Mouse (Mus musculus): ENCODE data around the gene Hps5. TPM values are rescaled to one million over a fixed set of nuclear protein-coding genes. Genes with fewer than 3 reads are reported as not detected.

The Hps5 gene
- polyA plus RNA-seq, 1 experiment from 2014 or later = 9.7 TPM

DNA sequence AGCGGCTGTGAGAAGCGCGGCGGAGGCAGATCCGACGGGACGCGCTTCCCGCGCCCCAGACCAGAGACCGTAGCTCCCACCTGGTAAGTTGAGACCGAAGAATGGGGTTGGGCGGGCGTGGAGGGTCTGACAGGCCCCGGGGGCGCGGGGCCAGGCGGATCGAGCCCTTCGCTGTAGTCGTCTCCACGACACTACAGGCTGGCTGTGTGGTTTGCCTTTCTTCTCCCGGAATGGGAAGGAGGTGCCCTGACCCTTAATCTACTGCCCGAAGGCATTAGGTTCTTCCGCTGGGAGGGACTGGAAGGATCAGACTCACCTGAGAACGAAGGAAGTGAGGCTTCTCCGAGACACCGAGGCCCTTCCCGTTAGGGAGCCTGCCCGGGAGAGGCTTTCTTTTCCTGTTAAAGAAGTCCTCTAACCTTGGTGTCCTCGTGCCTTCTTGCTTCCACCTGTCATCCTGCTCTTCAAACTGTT is 379 bp upstream of the Hps5 start:
- Histone ChIP-seq H3K36me3 (ENCODE audit: control insufficient read depth, insufficient read depth, low read length) (peaks cover 3% of the 10 kb centered on the region; the same call in 1 of the 2 replicates), H3K4me3 (ENCODE audit: low read length) (peak overlapping the region; percentile 98), H3K4me1 (ENCODE audit: control insufficient read depth, insufficient read depth, low read depth, low read length) (peaks cover 24% of the 10 kb centered on the region), H3K9me3 (ENCODE audit: control insufficient read depth, low read length) (no peaks in the 10 kb centered on the region), H3K4me2 (ENCODE audit: low read length) (peak overlapping the region; percentile 97), H3K27me3 (replicated peaks; ENCODE audit: control insufficient read depth, insufficient read depth, low read length) (no peaks in the 10 kb centered on the region), H3K27ac (ENCODE audit: low read depth, low read length) (peak overlapping the region; percentile 94), H3K9ac (ENCODE audit: low read depth, low read length) (peak overlapping the region; percentile 97)
- 0% methylated on average over 25 of the region's 31 CpGs for WGBS
- ATAC-seq = no peak; the same call in none of the 2 replicates

DNA sequence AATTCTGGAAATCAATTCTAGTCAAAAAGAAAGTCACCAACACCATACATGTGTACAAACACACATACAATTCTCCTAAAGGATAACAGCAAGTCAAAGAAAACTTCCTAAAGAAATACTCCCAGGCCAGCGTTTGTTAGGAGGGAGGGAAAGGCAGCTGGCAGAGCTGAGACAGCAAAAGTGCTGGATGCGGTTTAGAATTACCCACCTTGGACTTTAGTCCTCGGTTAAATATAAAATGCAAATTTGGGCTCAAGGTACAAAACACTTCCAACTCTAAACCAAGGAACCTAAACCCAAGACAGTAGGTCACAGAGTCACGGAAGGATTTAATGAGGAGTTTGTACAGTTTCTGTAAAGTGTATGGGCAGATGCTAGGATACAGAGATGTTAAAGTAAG is 2.0 kb downstream of the Hps5 start:
- H3K4me2 ChIP-seq (ENCODE audit: low read length) = no peak overlapping the region
- H3K9ac ChIP-seq (ENCODE audit: low read depth, low read length) = no peak overlapping the region
- peaks cover 3% of the 10 kb centered on the region for H3K36me3 ChIP-seq (ENCODE audit: control insufficient read depth, insufficient read depth, low read length)
- H3K4me1 ChIP-seq (ENCODE audit: control insufficient read depth, insufficient read depth, low read depth, low read length) = peaks cover 24% of the 10 kb centered on the region
- H3K27me3 ChIP-seq (replicated peaks; ENCODE audit: control insufficient read depth, insufficient read depth, low read length) = no peaks in the 10 kb centered on the region
- 87% methylated on average over 4 of the region's 4 CpGs for WGBS
- H3K4me3 ChIP-seq (ENCODE audit: low read length) = no peak overlapping the region
- ATAC-seq = no peak
- no peaks in the 10 kb centered on the region for H3K9me3 ChIP-seq (ENCODE audit: control insufficient read depth, low read length)
- H3K27ac ChIP-seq (ENCODE audit: low read depth, low read length) = no peak overlapping the region

DNA sequence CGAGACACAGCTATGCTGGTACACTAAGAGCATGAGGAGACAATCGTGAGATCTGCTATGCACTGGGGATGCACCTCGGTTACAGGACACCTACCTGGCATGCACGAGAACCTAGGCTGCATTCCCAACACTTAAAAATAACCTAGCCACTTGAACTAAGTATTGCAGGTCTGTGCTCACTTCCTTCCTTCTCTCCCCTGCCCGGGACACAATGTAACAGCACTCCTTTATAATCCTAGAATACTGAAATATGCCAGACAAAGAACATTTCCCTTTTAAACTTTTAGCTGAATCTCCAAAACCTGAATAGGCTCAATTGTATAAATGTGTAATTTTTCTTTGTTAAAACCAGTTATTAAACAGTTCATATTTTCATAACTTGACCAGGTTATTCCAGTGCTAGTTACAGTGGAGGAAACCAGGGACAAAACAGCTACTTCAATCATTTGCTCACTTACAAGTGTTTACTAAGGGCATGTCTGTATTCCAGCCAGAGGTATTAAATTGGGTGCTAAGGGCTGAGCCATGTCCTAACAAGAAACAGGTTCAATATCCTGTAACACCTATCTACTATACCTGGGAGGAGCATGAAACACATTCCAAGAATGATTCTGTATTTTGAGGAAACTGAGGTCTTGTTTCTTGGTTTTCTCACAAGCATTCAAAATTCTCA is 6.6 kb downstream of the Hps5 start:
- Histone ChIP-seq H3K4me2 (ENCODE audit: low read length) (no peak overlapping the region), H3K9ac (ENCODE audit: low read depth, low read length) (no peak overlapping the region), H3K4me1 (ENCODE audit: control insufficient read depth, insufficient read depth, low read depth, low read length) (peaks cover 5% of the 10 kb centered on the region), H3K27me3 (replicated peaks; ENCODE audit: control insufficient read depth, insufficient read depth, low read length) (no peaks in the 10 kb centered on the region), H3K4me3 (ENCODE audit: low read length) (no peak overlapping the region), H3K36me3 (ENCODE audit: control insufficient read depth, insufficient read depth, low read length) (peaks cover 20% of the 10 kb centered on the region), H3K27ac (ENCODE audit: low read depth, low read length) (no peak overlapping the region), H3K9me3 (ENCODE audit: control insufficient read depth, low read length) (no peaks in the 10 kb centered on the region)
- ATAC-seq = no peak
- WGBS = 88% methylated on average over 5 of the region's 5 CpGs

DNA sequence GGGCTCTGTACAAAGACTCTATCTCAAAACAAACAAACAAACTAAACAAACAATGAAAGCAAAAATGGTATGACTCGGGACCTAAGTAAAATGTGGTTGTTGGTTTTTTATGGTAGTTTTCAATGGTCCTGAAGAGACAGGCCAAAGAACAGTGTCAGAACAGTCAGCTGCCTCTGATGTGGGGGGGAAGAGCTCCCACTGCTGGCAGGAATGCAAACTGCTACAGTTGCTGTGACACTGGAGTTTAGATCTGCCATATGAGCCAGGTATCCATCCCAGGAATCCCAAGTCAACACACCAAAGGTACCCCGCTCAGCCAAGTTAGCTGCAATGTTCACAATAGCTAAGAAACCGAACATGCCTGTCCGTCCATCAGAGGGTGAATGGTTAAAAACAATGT is 25.2 kb downstream of the Hps5 start:
- Histone ChIP-seq H3K4me2 (ENCODE audit: low read length) (no peak overlapping the region), H3K36me3 (ENCODE audit: control insufficient read depth, insufficient read depth, low read length) (peaks cover 45% of the 10 kb centered on the region), H3K4me3 (ENCODE audit: low read length) (no peak overlapping the region), H3K4me1 (ENCODE audit: control insufficient read depth, insufficient read depth, low read depth, low read length) (no peaks in the 10 kb centered on the region), H3K27ac (ENCODE audit: low read depth, low read length) (no peak overlapping the region), H3K9me3 (ENCODE audit: control insufficient read depth, low read length) (no peaks in the 10 kb centered on the region), H3K27me3 (replicated peaks; ENCODE audit: control insufficient read depth, insufficient read depth, low read length) (no peaks in the 10 kb centered on the region), H3K9ac (ENCODE audit: low read depth, low read length) (no peak overlapping the region)
- 68% methylated on average over 4 of the region's 4 CpGs for WGBS
- ATAC-seq = no peak

DNA sequence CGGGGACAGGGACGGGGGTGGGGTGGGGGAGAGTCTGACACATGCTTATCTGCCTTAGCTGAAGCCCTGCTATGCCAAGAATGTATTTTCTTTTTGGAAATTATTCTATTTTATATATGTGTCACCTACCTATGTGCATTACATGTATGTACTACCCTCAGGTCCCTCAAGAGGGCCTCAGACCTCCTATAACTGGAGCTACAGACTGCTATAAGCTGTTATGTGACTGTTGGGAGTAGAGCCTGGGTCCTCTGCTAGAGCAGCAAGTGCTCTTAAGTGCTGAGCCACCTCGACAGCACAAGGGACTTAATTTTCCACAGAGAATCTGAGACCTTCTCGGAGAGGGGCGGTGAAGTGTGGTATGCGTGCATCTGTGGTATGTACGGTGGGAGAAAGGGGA is 27.4 kb downstream of the Hps5 start:
- H3K9ac ChIP-seq (ENCODE audit: low read depth, low read length) = no peak overlapping the region
- H3K4me3 ChIP-seq (ENCODE audit: low read length) = no peak overlapping the region
- H3K27ac ChIP-seq (ENCODE audit: low read depth, low read length) = no peak overlapping the region
- ATAC-seq = no peak
- no peaks in the 10 kb centered on the region for H3K27me3 ChIP-seq (replicated peaks; ENCODE audit: control insufficient read depth, insufficient read depth, low read length)
- WGBS = 95% methylated on average over 7 of the region's 7 CpGs
- H3K36me3 ChIP-seq (ENCODE audit: control insufficient read depth, insufficient read depth, low read length) = peaks cover 32% of the 10 kb centered on the region
- H3K9me3 ChIP-seq (ENCODE audit: control insufficient read depth, low read length) = no peaks in the 10 kb centered on the region
- H3K4me2 ChIP-seq (ENCODE audit: low read length) = no peak overlapping the region
- H3K4me1 ChIP-seq (ENCODE audit: control insufficient read depth, insufficient read depth, low read depth, low read length) = no peaks in the 10 kb centered on the region

DNA sequence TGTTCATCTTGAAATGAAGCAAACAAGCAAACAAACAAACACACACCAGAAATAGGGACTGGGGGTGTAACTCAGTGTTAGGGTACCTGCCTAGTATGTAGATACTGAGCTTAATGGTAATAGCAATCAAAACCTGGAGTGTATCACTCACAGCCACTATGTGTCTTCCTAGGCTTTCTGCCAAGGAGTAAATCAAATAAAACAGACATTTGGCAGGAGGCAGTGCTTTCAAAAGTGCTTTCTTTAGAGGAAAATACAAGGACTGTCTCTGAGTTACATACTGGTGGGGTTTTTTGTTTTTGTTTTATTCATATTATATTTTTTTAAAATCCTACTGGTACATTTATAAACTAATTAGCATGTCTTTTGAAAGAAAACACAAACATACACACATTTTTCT is 28.5 kb downstream of the Hps5 start:
- H3K4me1 ChIP-seq (ENCODE audit: control insufficient read depth, insufficient read depth, low read depth, low read length) = no peaks in the 10 kb centered on the region
- H3K36me3 ChIP-seq (ENCODE audit: control insufficient read depth, insufficient read depth, low read length) = peaks cover 36% of the 10 kb centered on the region
- H3K9me3 ChIP-seq (ENCODE audit: control insufficient read depth, low read length) = no peaks in the 10 kb centered on the region
- no peak for ATAC-seq
- H3K27ac ChIP-seq (ENCODE audit: low read depth, low read length) = no peak overlapping the region
- H3K4me3 ChIP-seq (ENCODE audit: low read length) = no peak overlapping the region
- H3K4me2 ChIP-seq (ENCODE audit: low read length) = no peak overlapping the region
- no peak overlapping the region for H3K9ac ChIP-seq (ENCODE audit: low read depth, low read length)
- no peaks in the 10 kb centered on the region for H3K27me3 ChIP-seq (replicated peaks; ENCODE audit: control insufficient read depth, insufficient read depth, low read length)

DNA sequence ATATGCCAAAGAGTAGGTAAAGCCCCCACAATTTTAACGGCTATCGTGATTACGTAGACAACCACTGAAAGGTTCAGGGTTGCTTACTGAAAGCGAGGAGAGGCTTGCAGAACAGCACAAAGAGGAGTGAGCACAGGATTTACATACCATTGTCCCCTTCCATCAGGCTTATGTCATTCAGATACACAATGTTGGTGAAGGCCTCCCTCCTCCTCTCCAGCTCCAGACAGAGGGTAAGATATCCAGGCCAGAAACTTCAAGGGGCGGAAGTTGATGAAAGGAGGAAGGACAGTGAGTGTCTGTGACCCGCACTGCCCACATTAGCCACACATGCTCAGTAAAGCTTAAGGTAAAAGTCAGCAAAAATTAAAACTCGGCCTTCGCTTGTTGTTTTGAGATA is 31.2 kb downstream of the Hps5 start:
- Histone ChIP-seq H3K4me3 (ENCODE audit: low read length) (no peak overlapping the region), H3K4me1 (ENCODE audit: control insufficient read depth, insufficient read depth, low read depth, low read length) (no peaks in the 10 kb centered on the region), H3K27me3 (replicated peaks; ENCODE audit: control insufficient read depth, insufficient read depth, low read length) (no peaks in the 10 kb centered on the region), H3K9ac (ENCODE audit: low read depth, low read length) (no peak overlapping the region), H3K4me2 (ENCODE audit: low read length) (no peak overlapping the region), H3K9me3 (ENCODE audit: control insufficient read depth, low read length) (no peaks in the 10 kb centered on the region), H3K27ac (ENCODE audit: low read depth, low read length) (no peak overlapping the region), H3K36me3 (ENCODE audit: control insufficient read depth, insufficient read depth, low read length) (peaks cover 49% of the 10 kb centered on the region)
- WGBS = 87% methylated on average over 8 of the region's 8 CpGs
- ATAC-seq = no peak

DNA sequence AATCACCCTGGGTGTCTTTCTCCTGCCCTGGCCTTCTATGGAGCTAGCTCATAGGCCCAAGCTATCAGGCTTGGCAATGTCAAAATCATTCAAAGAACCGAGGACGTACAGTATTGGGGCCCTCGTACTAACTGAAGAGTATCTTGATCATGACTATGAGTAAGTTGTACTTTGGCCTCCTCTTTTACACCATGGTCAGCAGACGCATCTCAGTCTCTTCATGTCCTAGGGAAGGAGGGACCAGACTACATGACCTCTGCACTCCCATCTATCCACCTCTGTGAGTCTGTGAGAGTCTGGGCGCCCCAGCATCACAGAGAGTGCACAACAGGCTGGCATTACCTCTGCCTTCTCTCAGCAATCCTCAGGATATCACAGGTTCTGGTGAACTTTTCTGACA is 33.3 kb downstream of the Hps5 start:
- Histone ChIP-seq H3K4me1 (ENCODE audit: control insufficient read depth, insufficient read depth, low read depth, low read length) (no peaks in the 10 kb centered on the region), H3K9me3 (ENCODE audit: control insufficient read depth, low read length) (no peaks in the 10 kb centered on the region), H3K27me3 (replicated peaks; ENCODE audit: control insufficient read depth, insufficient read depth, low read length) (no peaks in the 10 kb centered on the region), H3K27ac (ENCODE audit: low read depth, low read length) (no peak overlapping the region), H3K36me3 (ENCODE audit: control insufficient read depth, insufficient read depth, low read length) (peaks cover 35% of the 10 kb centered on the region), H3K4me2 (ENCODE audit: low read length) (no peak overlapping the region), H3K9ac (ENCODE audit: low read depth, low read length) (no peak overlapping the region), H3K4me3 (ENCODE audit: low read length) (no peak overlapping the region)
- ATAC-seq = no peak
- WGBS = 92% methylated on average over 5 of the region's 5 CpGs

DNA sequence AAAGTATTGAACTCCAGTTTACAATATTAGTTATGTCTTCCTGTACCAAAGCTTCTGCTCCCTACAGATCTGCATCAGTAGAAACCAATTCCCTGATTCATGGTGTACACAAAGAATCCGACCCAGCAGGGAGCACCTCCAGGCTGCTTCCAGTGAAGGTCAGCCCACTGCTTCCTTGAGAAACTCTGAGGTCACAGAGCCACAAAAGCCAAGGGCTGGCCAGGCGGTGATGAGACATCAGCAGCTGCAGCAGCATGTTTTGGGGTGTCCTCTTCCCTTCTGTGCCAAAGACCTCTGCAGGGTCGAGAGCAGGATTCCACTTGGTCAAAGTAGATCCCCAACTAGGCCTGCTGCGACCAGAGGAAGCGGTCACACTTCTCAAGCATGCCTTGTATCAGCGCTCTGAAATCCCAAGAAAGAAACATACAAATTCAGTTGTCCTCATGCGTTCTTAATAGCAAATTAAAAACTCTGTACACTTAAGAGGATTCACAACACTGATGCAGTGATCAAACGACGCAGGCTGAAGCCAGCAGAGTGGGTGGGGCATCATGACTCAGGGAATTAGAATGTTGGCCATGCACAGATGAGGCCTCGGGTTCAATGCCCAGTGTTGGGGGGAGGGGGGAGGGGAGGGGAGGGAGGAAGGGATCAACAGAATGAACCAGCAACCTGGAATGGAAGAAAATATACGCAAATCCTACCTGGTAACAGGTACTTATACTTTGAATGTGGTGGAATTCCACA is 34.6 kb downstream of the Hps5 start:
- no peak overlapping the region for H3K4me2 ChIP-seq (ENCODE audit: low read length)
- no peak for ATAC-seq
- H3K9me3 ChIP-seq (ENCODE audit: control insufficient read depth, low read length) = no peaks in the 10 kb centered on the region
- peaks cover 35% of the 10 kb centered on the region for H3K36me3 ChIP-seq (ENCODE audit: control insufficient read depth, insufficient read depth, low read length)
- no peak overlapping the region for H3K27ac ChIP-seq (ENCODE audit: low read depth, low read length)
- no peak overlapping the region for H3K9ac ChIP-seq (ENCODE audit: low read depth, low read length)
- H3K27me3 ChIP-seq (replicated peaks; ENCODE audit: control insufficient read depth, insufficient read depth, low read length) = no peaks in the 10 kb centered on the region
- 80% methylated on average over 11 of the region's 11 CpGs for WGBS
- H3K4me1 ChIP-seq (ENCODE audit: control insufficient read depth, insufficient read depth, low read depth, low read length) = no peaks in the 10 kb centered on the region
- H3K4me3 ChIP-seq (ENCODE audit: low read length) = no peak overlapping the region

All from hindbrain, embryonic 16.5 days (tissue).